Mouse (Mus musculus): ENCODE results near the gene Thsd4.
A peak's percentile ranks its signal among the peaks of the same experiment; 100 is the strongest.

Gene Thsd4

DNA sequence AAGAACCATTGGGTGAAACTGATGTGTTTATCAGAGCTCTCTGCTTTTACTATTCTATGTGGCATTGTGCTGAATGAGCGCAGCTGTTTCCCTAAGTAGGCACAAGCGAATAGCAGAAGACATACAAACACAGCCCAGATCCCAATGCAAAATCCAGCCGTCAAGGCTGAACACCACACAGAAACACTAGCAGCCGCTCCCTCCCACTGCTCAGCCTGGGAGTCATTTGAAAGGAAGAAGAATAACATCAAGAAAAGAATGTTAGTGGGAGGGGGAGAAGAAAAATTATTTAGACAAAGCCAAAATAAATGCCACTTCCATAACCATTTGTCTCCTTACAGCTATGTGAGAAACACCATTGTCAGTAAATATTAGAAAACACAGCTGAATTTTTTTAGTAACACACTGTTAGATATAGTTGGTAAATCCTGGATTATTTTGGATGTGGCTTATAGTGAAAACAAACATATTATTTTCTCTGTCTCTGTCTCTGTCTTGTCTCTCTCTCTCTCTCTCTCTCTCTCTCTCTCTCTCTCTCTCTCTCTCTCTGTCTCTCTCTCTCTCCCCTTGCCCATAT, 148.6 kb downstream of the Thsd4 start:
- DNase-seq: no peak

DNA sequence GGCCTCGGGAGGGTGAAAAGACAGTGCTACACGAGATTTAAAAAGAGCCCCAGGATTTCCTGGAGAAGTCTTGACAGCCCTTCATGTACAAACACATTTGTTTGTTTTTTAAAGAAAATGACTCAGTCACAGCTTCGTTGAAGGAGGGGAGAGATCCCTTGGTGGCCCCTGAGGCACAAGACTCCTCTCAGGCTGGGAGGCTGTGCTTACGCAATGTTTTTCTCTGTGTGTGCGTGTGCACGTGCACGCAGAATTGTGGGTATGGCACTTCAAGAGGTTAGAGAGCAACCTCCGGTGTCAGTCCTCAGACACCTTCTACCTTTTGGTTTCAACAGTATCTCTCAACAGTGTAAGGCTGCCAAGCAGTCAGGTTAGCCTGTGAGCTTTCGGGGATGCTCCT, 153.3 kb downstream of the Thsd4 start:
- DNase-seq: no peak

DNA sequence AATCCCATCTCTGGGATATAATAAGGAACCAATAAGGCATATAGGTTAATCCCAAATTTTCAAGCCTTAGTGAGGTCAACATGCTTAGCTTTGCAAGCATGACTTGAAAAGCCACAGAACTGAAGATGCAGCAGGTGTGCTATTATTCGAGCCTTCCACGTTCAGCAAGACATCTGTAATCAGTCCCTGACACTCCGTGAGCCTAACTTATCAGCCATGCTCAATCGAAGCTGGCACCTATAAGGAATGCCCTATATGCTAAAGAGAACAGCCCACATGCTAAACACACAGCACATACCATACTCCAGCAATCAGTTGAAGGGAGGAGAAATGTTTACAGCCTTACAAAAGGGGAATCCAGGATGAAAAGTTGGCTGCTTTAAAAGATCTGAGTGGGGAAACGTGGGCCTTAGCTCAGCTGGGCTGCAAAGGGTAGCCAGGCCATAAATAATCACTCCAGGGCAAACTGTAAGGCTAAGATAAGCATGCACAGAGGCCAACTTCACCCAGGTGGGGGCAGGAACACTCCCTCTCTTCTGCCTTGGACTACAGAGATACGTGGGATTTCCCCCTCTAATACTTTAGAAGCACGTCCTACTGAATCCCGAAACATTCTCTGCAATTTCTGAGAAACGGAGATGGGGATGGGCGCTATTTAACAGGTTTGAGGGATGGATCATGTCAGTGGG, 154.1 kb downstream of the Thsd4 start:
- no peak for DNase-seq

DNA sequence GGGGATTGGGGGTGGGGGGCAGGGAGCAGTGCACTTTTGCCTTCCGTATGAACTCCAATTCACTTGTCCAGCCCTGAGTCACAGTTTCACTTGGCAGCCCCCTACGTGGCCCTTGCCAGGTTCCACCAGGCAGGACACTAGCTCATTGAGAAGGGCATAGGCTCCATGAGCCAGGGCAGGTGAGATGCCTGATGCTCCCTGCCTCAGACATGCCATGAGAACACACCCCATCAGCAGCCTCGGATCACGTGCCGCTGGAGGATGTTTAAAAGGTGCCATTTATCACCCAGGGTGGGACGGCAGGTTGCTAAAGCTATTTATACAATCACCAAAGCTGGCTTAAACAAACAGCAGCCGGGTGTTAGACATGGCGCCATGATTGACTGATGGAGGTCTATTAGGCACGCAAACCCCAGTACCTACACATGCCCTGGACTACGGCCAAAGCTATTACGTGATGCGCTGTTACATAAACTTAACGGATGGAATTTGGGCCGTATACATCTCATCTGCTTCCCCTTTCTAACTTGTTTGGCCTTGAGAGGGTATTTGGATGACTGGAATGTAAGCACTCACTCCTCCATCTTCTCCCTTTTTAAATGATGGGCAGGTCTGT, 157.6 kb downstream of the Thsd4 start:
- DNase-seq: no peak

DNA sequence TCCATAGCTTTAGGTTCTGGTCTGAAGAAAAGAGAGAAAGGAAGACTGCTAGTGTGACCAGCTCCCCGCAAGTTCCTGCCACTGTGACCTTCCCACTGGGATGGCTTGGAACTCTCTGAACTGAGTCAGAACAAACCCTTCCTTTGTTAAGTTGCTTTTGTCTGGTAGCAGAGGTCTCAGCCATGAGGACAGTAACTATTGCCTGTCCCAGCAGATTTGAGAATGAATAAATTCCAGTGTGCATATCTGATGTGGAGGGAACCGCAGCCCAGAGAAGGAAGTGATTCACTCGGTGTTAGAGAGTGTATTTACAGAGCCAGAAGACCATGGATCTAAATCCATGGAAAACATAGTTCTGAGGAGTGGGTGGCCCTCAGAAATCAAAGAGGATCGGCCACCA, 169.5 kb downstream of the Thsd4 start:
- DNase-seq: no peak

DNA sequence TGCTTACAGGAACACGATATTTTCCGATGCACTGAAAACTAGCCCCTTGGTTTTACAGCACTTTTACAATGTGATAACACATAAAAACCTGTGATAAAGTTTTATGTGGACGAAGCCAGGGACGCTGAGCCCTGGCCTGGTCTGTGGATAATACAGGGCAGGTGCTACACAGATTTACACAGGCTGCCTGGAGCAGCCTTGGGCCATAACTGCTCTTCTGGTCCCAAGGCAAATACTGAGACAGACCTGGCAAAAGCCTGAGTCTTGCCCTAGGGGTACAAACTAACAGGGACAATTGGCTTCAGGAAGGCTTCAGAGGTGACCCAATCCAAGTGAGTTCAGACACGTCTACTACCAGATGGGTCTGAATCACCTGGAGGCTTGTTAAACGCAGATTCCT, 170.7 kb downstream of the Thsd4 start:
- no peak for DNase-seq

DNA sequence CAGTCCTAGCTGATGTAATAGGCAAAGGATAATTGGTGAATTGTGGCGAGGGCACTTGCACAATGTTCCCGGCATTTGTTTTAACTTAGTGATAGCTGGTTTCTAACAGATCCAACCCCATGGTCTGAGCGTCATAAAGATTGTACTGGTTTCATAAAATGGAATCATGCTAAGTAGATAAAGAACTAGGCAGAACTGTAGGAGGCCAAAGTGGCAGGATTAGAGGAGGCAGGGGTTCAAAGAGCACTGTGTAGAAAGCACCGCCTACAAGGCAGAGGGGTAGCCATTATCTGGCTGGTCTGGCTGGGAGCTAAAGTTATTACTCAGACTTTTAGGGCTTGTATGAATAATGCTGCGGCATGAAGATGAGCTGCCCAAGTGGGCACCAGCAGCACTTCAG, 185.7 kb downstream of the Thsd4 start:
- DNase-seq: no peak

DNA sequence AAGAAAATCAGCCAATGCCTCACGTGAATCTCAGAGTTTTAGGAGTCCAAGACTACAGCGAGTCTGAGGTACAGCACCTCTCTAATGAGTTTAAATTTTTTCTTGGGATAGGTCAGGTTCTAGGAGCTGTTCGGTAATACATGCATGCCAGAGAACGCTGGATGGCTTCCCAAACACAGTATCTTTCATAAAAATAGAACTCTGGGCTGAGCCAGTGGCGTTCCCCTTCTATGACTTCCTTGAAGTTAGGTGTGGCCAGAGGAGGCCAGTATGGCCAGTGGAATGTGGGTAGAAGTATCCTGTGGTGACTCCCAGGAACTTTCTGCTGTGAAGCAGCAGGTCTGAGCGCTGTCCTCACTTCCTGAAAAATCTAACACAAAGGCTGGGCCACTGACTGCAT, 186.4 kb downstream of the Thsd4 start:
- no peak for DNase-seq

DNA sequence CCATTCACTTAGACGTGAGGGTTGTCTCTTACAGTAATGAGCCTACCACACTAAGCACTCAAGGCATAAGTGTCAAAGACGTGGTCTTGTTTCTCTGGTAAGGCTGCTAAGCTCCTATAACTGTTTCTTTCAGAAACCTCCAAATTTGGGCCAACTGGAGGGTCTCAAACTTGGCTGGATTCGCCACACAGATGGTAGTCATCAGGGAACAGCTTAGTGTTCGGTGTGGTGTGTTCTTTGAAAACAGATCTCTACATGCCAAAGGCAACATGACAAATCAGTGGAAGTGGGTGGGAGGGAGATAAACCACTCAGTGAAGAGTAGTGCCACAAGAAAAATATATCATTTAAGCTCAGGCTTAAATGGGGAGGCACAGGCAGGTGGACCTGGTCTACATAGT, 191.9 kb downstream of the Thsd4 start:
- no peak for DNase-seq

DNA sequence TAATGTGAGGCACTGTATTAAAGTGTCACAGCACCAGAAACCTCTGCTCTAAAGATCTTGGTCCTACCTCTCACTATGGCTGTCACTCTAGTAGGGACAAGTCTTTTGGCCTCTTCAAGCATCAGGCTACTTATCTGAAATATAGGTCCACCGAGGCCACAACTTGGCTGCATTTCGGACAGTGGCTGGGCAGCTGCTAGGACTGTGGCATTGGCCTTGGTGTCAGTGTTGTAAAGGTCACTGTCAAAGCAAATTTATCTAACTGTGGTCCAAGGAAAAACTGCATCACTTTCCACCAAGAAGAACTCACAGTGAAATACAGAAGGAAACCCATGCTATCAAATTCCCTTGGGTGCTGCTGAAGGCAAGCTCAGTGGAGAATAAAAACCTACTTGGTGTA, 197.1 kb downstream of the Thsd4 start:
- no peak for DNase-seq

DNA sequence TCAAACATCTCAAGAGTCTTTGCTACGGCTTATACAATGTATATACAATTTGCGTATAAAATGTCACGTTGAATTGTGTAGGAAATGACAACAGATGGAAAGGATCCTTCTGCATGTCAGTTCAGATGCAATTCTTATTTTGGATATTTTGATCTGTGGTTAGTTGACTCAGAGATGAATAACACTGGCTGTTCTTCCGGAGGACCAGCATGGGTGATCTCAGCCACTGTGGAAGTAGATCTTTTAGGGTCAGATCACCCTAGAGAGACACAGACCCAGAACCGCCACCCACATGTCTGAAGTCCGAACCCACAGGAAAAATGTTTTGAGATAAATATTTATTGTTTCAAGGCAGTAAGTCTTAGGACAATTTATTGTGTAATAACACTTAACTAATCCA, 198.4 kb downstream of the Thsd4 start:
- DNase-seq: no peak

DNA sequence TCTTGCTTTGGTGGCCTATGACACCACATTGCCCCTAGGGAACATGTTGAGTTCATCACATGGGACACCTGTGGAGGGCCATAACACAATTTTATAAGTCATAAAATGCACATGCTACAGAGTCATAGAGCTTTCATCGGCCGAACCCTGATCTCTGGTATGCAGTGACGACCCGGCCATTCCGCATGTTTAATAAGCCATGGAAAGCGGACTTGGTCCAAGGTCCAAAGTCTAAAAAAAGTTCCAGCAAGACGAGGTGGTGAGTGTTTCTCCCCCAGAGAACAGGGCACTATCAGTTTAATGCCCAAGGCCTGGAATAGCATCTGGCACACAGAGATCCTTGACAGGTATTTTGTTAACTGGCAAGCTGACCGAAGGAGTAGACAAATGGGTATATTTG, 204.6 kb downstream of the Thsd4 start:
- no peak for DNase-seq

DNA sequence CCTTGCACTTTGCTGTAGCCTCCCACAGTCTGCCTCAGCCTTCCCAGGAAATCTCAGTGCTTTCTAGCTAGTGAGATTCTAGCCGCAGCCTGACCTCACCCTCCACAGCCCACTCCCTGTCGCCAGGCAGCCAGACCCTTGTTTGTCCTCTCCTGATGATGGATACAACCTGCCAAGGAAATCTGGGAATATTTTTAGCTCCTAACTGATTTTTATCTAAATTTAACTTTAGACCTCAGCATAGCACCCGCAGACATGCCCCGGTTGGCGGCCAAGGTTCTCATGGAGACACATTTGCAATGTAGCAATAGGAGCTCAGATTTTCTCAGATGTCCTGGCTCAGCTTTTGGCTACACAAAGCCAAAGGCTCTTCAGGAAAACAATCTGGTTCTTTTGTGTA, 205.3 kb downstream of the Thsd4 start:
- DNase-seq: no peak

DNA sequence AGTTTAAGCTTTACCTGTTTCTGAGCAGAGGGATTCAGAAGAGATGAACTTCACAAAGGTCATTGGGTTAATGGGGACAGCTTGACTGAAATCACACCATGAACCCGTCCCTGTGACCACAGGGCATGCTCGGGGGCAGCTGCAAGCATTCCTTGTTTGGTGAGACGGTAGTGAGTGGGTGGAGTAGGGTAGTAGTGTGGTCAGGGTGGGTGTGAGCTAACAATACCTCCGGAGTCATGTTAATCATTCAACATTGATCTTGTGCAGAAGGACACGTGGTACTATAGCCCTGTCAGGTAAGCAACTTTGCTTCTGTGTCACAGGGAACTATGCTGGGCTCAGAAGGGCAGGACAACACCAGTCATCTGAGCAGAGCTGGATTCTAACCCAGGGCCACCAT, 206.3 kb downstream of the Thsd4 start:
- no peak for DNase-seq

DNA sequence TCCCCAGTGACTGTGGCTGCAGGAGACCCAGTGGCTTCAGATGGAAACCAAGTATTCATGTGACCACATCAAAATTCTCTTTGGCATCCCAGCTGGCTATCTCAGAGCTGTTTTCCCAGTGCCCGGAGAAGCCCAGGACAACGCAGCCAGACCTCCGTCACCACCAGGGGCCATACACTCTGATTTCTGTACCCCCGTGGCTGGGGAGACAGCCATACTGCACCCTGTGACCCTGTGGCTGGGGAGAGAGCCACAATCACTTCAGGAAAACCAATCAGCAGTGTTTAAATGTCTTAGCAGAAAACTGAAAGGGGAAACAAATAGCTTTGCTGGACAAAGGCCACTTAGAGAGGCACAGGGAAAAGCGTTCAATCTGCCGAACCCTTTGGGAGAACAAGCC, 208.2 kb downstream of the Thsd4 start:
- DNase-seq: no peak

DNA sequence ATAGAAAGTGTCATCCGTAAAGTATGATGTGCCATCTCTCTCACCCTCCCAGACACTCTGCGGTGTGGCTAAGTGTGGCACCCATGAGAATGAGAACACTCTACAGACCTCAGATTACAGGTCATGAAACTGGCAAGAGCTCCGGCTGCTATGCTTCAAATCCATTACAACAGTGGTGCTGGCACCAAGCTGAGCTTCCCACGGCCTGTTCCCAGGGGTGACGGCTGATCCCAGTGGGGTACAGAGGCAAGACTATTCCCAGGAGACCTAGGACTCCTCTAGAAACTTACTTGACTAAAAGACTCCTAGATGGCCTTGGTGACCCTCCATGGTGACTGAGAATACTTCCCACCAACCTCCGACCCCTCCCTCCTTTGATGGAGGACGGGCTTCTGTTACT, 209.2 kb downstream of the Thsd4 start:
- DNase-seq: no peak

DNA sequence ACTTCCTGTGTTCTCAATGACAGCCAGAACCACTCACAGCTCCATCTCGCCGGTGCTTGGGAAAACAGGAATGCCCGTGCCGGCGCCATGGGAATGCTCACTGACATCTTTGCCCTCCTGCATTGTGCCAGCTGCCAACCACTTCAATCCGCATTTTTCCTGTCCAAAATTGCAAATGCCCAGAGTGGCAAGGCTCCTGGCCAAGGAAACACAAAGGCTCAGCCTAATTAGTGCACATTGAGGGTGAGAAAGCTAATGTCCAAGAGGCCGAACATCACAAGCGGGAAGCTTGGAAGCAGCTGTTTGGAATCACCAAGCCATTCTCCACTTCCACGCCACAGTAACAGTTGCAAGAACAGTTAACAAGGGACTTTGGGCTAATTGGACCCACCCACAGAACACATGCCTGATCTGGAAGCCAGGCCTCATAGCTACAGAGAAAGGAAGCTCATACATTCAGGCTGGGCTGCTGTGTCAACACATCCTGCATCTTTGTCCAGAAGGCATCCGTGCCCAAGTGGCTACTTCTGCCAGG, 210.2 kb downstream of the Thsd4 start:
- peak; percentile 75 for DNase-seq

DNA sequence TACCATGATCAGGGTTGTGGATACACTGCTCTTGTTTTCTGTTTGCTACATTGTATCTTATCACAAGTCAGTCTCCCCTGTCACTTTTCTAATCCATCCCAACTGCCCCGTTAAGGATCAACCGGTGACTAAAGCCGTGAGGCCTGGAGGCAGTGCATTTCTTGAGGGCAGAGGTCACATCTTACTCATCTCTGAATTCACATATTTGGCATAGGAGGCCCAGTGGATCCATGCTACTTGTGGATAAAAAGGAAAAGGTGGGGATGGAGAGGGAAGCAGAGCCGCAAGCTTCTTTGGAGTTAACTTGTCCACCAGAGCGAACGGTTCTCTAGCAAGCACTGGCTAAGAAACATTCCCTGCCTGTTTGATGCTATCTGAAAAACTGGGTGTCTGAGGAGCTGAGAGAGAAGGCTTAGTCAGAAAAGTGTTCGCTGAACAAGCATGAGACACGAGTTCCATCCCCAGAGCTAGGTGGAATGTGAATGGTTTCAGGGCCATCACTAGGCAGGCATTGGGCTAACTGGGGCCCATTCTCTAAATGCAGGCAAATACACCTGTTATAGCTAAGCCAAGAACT, 211.0 kb downstream of the Thsd4 start:
- no peak for DNase-seq

DNA sequence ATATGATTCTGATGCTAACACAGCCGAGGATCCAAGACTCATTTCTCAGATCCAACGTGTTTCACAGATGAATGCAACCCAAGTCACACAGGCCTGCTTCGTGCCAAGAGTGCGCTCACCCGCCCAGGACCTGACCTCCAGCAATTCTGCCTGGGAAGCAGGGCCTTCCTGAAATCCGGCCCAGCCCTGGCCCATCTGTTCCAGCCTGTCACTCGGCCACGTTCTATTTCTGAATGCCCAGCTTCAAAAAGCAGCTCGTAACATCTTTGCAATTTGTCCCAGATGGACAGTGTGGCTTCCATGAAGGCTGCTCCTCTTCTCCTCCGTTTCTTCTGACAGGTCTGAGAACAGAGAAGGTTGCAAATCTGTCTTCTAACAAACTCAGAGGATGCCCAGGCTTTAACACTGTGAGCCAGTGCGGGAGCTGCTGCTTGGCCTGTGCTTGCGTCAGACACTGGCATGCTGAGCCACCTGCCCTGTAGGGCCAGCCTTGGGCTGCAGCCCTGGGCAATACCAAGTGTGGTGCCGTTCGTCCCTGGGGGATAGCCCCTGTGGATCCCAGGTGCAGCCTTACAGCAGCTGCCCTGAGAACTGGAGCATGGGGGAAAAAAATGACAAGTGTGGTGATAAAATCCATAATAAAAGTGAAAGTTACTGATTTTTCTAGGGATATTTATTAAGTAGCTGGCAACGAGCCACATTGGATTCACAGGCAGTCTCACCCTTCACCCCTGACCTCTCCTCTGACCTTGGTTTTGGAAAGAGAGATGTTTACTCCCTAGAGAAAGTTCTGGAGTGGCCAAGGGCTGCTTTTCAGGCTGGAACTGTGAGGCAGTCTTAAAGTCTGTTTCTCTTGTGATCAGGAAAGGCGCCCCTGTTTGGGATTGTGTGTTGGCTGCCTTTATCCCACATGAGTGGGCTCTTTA, 211.8 kb downstream of the Thsd4 start:
- peak; percentile 66 for DNase-seq

DNA sequence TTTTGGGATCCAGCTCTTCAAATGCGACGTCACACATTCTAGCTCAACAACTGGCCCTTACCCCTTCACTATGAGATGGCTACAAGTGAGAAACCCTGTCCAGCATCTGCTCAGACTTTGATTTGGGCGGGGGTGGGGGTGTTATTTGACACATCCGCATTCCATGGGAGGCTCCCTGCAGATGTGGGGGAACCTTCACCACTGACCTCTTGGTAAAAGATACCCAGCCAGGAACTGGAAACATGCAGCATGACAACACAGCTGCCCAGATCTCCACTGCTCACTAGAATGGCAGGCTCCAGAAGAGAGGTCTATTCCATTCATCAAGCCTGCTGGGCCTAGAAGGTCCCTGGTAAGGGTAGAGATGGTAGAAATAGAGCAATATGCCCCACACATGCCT, 213.7 kb downstream of the Thsd4 start:
- no peak for DNase-seq

DNA sequence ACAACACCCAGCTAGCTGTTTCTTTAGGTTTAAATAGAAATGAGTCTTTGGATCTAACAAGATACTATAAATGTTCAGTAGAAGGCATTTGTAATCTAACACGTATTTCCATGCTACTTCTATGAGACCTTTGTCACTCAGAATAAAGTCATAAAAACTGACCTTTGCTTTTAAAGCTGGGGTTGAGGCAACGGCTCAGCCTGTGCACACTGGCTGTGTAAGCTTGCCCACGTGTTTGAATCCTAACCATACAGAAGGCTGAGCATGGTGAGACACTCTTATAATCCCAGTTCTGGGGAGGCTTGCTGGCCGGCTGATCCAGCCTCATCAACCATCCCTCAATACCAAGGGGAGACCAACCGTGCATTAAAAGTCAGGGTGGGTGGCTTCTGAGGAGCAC, 214.4 kb downstream of the Thsd4 start:
- DNase-seq: no peak

DNA sequence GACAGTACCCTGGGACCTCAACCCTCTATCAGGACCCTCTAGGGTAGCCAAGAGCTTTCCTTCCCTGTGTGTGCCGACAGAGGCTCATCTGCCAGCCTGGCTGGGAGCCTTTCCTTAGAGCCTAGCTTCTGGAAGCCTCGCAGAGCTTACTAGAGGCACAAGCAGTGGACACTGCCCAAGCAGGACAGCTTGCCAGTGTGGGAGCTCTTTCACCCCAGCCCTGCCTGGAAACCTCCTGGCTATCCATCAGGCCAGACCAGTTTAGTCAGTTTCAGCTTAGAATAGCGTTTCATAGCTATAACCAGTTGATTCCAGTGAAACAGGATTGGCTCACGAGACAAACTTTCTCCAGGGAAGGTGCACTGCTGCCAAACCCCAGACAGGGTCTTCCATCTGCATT, 215.6 kb downstream of the Thsd4 start:
- DNase-seq: no peak

DNA sequence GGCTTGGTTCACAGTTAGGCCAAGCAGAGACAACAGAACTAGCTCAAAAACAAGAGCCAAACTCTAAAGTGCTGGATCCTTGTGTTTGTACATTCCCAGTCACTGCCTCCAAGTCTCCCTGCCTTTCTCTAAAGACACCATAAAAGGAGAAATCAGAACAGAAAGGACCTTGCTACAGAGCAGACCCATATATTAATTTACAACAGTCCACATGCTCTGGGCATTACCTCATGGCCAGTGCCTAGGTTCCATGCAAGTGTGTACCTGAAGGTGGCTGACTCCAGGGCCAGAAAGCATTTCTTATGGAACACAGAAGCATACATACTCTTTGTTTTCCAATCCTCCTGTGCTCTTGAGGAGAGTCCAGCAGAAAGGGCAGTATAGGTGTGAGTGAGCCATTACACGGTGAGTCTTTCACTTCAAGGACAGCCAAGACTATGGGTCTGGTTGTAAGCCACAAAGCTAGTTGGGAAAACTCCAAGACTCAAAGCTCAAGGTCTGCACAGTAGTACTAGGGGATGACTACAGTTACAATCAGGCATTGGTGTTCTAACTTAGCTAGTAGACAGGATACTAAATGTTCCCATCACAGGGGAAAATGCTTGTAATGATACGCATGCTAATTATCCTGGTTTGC, 216.5 kb downstream of the Thsd4 start:
- no peak for DNase-seq

Data from retina, postnatal 1 day (tissue).